Mouse (Mus musculus): ENCODE data around the gene Rps11. TPM values are rescaled to one million over a fixed set of nuclear protein-coding genes. Genes with fewer than 3 reads are reported as not detected.
A peak's percentile ranks its signal among the peaks of the same experiment; 100 is the strongest.

The Rps11 gene
- polyA plus RNA-seq, 1 experiment from 2014 or later: 952 TPM

- H3K27ac ChIP-seq: no peak overlapping the region
- 0 out of 2 replicates have a peak, but pooled peaks cover 5% of the 10 kb centered on the region for H3K27me3 ChIP-seq (ENCODE audit: control insufficient read depth, insufficient read depth, low read length)
- peaks cover 3% of the 10 kb centered on the region; the same call in 1 of the 2 replicates for H3K36me3 ChIP-seq (replicated peaks; ENCODE audit: control insufficient read depth, insufficient read depth)
- H3K4me2 ChIP-seq (replicated peaks): no peak overlapping the region
- DNase-seq (ENCODE audit: low spot score) (no peak), ATAC-seq (ENCODE audit: low FRiP score) (no peak)
- no peak overlapping the region for H3K4me3 ChIP-seq (replicated peaks; ENCODE audit: low read length)
- 0 out of 2 replicates have a peak, but pooled peaks cover 6% of the 10 kb centered on the region for H3K4me1 ChIP-seq (replicated peaks; ENCODE audit: control insufficient read depth, insufficient read depth, low read length)
- no peaks in the 10 kb centered on the region for H3K9me3 ChIP-seq (ENCODE audit: control insufficient read depth, low read length)
- H3K9ac ChIP-seq: no peak overlapping the region
- WGBS: 86% methylated on average over 12 of the region's 12 CpGs
Measured at GRCm38 (mm10) chr7:45137171-45138006, 13.2 kb upstream of the Rps11 start.

DNA sequence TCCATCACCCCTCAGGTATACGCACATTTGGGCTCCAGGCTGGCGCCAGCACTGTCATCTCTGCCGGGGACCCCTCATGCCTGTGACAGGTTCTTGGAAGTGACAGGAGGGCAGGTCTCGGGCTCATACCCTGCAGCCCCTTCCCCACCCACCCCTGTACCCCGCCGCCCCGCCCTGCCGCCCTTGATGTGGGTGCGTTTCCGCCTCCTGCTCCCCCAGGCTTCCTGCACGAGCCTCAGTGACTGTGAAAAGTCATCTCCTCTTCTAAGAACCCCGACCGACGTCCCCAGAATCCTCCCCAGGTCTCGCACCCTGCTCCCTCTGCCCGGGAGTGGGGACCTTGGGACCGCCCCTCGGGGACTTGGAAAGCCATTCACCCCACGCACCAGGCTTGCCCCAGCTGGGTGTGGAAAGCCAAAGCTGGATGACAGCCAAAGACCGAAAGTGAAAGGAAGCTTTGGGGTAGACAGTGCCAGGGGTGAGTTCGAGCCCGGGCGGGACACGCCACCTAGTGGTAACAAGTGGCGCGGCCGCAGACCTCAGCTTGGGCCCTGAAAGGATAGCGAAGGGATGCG is 11.8 kb upstream of the Rps11 start, which contains the start of the genes Gm45713 and Flt3l:
Gm45713 (minus strand) TSS at position 239 of the 575 bp plus-strand sequence.
Flt3l (minus strand) TSS at position 440 of the 575 bp plus-strand sequence.
- Histone ChIP-seq H3K4me2 (replicated peaks) (peak within 1 kb of the TSS; percentile 62), H3K9ac (peak within 1 kb of the TSS; percentile 57), H3K27me3 (ENCODE audit: control insufficient read depth, insufficient read depth, low read length) (0 out of 2 replicates have a peak, but pooled peaks cover 5% of the 10 kb centered on the region), H3K9me3 (ENCODE audit: control insufficient read depth, low read length) (no peaks in the 10 kb centered on the region), H3K27ac (no peak within 1 kb of the TSS), H3K4me3 (replicated peaks; ENCODE audit: low read length) (peak within 1 kb of the TSS; percentile 38), H3K36me3 (replicated peaks; ENCODE audit: control insufficient read depth, insufficient read depth) (no peaks in the 10 kb centered on the region), H3K4me1 (replicated peaks; ENCODE audit: control insufficient read depth, insufficient read depth, low read length) (0 out of 2 replicates have a peak, but pooled peaks cover 6% of the 10 kb centered on the region)
- WGBS: 5% methylated on average over 29 of the region's 29 CpGs
- DNase-seq (ENCODE audit: low spot score) (peak; percentile 82), ATAC-seq (ENCODE audit: low FRiP score) (peak; percentile 78; the same call in 1 of the 2 replicates)

DNA sequence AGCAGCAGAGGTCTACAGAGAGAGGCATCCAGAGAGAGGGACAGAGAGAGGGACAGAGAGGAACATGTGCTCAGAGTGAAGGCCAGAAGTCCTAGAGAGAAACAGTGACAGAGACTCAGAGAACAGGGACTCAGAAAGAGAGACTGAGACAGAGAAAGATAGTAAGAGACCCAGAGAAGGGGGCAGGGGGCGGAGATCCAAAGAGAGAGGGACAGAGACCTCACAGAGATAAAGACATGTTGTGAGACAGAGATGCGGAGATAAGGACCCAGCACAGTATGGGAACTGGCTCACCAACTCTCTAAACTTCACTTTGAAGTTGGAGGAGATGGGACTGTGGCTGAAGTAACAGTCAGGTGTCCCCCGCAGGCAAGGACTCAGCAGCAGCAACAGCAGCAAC is 11.1 kb upstream of the Rps11 start:
- Histone ChIP-seq H3K9ac (no peak overlapping the region), H3K4me3 (replicated peaks; ENCODE audit: low read length) (no peak overlapping the region), H3K9me3 (ENCODE audit: control insufficient read depth, low read length) (no peaks in the 10 kb centered on the region), H3K4me2 (replicated peaks) (peak overlapping the region; percentile 62; the same call in 1 of the 2 replicates), H3K4me1 (replicated peaks; ENCODE audit: control insufficient read depth, insufficient read depth, low read length) (0 out of 2 replicates have a peak, but pooled peaks cover 6% of the 10 kb centered on the region), H3K36me3 (replicated peaks; ENCODE audit: control insufficient read depth, insufficient read depth) (no peaks in the 10 kb centered on the region), H3K27me3 (ENCODE audit: control insufficient read depth, insufficient read depth, low read length) (0 out of 2 replicates have a peak, but pooled peaks cover 5% of the 10 kb centered on the region), H3K27ac (no peak overlapping the region)
- 86% methylated on average over 3 of the region's 3 CpGs for WGBS
- DNase-seq (ENCODE audit: low spot score) (no peak), ATAC-seq (ENCODE audit: low FRiP score) (no peak)

- Histone ChIP-seq H3K27me3 (ENCODE audit: control insufficient read depth, insufficient read depth, low read length) (0 out of 2 replicates have a peak, but pooled peaks cover 5% of the 10 kb centered on the region), H3K4me1 (replicated peaks; ENCODE audit: control insufficient read depth, insufficient read depth, low read length) (0 out of 2 replicates have a peak, but pooled peaks cover 6% of the 10 kb centered on the region), H3K27ac (no peak overlapping the region), H3K9ac (no peak overlapping the region), H3K9me3 (ENCODE audit: control insufficient read depth, low read length) (no peaks in the 10 kb centered on the region), H3K4me3 (replicated peaks; ENCODE audit: low read length) (no peak overlapping the region), H3K36me3 (replicated peaks; ENCODE audit: control insufficient read depth, insufficient read depth) (no peaks in the 10 kb centered on the region), H3K4me2 (replicated peaks) (no peak overlapping the region)
- 6% methylated on average over 12 of the region's 12 CpGs for WGBS
- DNase-seq (ENCODE audit: low spot score) (no peak), ATAC-seq (ENCODE audit: low FRiP score) (0 out of 2 replicates have a peak, but pooled peaks have one; percentile 14)
Measured at GRCm38 (mm10) chr7:45134544-45135026, 10.3 kb upstream of the Rps11 start.

DNA sequence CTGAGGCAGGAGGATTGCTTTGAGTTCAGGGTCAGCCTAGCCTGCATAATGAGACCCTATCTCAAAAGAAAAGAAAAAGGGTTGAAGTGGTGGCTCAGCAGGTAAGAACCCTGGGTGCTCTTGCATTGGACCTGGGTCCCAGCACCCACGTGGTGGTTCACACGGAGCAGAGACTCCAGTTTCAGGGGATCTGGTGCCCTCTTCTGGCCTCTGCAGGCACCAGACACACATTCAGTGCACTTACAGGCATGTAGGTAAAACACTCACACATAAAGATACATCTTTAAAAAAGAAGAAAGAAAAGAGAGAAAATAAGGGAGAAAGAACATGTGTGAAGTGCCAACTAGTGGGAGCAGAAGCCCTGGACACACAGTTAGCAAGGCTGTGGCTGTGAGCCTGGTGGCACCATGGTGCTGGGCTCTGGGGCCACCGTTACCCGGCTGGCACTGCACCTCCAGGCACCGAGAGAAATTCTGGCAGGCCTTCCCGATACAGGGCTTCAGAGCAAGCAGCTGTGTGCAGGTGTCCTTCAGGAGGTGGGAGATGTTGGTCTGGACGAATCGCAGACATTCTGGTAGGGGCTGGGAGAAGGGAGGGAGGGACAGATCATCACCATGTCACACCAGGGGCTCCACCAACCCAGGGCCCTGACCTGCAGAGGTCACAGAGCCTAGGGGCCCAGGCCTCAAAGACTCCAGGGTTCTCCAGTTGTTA is 9.4 kb upstream of the Rps11 start:
- no peak overlapping the region for H3K4me2 ChIP-seq (replicated peaks)
- no peak overlapping the region for H3K27ac ChIP-seq
- H3K36me3 ChIP-seq (replicated peaks; ENCODE audit: control insufficient read depth, insufficient read depth): no peaks in the 10 kb centered on the region
- no peaks in the 10 kb centered on the region for H3K9me3 ChIP-seq (ENCODE audit: control insufficient read depth, low read length)
- H3K4me3 ChIP-seq (replicated peaks; ENCODE audit: low read length): no peak overlapping the region
- DNase-seq (ENCODE audit: low spot score): no peak
- H3K4me1 ChIP-seq (replicated peaks; ENCODE audit: control insufficient read depth, insufficient read depth, low read length): peaks cover 11% of the 10 kb centered on the region; the same call in 1 of the 2 replicates
- WGBS: 82% methylated on average over 8 of the region's 8 CpGs
- no peak for ATAC-seq (ENCODE audit: low FRiP score)
- H3K9ac ChIP-seq: no peak overlapping the region
- H3K27me3 ChIP-seq (ENCODE audit: control insufficient read depth, insufficient read depth, low read length): 0 out of 2 replicates have a peak, but pooled peaks cover 5% of the 10 kb centered on the region

DNA sequence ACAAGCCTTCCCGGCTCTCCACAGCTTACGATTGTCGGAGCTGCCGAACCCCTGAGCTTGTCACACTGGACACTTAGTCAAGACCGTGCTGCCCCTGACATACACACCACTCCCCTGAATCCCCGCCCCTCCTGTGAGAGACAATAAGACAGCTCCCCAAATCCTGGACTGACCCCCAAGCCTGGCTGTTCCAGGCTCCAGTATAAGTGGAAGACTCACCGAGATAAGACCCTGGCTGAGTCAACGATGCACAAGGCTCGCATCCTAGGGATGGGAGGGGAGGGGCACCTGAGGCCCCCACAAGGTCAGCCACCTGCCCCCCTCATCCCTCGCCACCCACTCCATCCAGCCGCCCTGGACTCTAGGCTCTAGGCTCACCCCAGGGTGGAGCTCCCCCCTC is 7.6 kb upstream of the Rps11 start:
- Histone ChIP-seq H3K27me3 (ENCODE audit: control insufficient read depth, insufficient read depth, low read length) (0 out of 2 replicates have a peak, but pooled peaks cover 5% of the 10 kb centered on the region), H3K36me3 (replicated peaks; ENCODE audit: control insufficient read depth, insufficient read depth) (peaks cover 7% of the 10 kb centered on the region), H3K9ac (0 out of 2 replicates have a peak overlapping the region, but pooled peaks have one; percentile 8), H3K27ac (no peak overlapping the region), H3K4me3 (replicated peaks; ENCODE audit: low read length) (no peak overlapping the region), H3K9me3 (ENCODE audit: control insufficient read depth, low read length) (no peaks in the 10 kb centered on the region), H3K4me1 (replicated peaks; ENCODE audit: control insufficient read depth, insufficient read depth, low read length) (peaks cover 20% of the 10 kb centered on the region), H3K4me2 (replicated peaks) (no peak overlapping the region)
- DNase-seq (ENCODE audit: low spot score) (no peak), ATAC-seq (ENCODE audit: low FRiP score) (no peak)
- 81% methylated on average over 11 of the region's 11 CpGs for WGBS

- Histone ChIP-seq H3K9me3 (ENCODE audit: control insufficient read depth, low read length) (no peaks in the 10 kb centered on the region), H3K36me3 (replicated peaks; ENCODE audit: control insufficient read depth, insufficient read depth) (peaks cover 26% of the 10 kb centered on the region), H3K4me2 (replicated peaks) (peak overlapping the region; percentile 64), H3K27me3 (ENCODE audit: control insufficient read depth, insufficient read depth, low read length) (no peaks in the 10 kb centered on the region), H3K4me3 (replicated peaks; ENCODE audit: low read length) (peak overlapping the region; percentile 81), H3K9ac (peak overlapping the region; percentile 62), H3K4me1 (replicated peaks; ENCODE audit: control insufficient read depth, insufficient read depth, low read length) (peaks cover 22% of the 10 kb centered on the region), H3K27ac (peak overlapping the region; percentile 95)
- 51% methylated on average over 15 of the region's 15 CpGs for WGBS
- no peak for DNase-seq (ENCODE audit: low spot score)
- ATAC-seq (ENCODE audit: low FRiP score): no peak
Measured at GRCm38 (mm10) chr7:45129776-45130512, 5.7 kb upstream of the Rps11 start.

DNA sequence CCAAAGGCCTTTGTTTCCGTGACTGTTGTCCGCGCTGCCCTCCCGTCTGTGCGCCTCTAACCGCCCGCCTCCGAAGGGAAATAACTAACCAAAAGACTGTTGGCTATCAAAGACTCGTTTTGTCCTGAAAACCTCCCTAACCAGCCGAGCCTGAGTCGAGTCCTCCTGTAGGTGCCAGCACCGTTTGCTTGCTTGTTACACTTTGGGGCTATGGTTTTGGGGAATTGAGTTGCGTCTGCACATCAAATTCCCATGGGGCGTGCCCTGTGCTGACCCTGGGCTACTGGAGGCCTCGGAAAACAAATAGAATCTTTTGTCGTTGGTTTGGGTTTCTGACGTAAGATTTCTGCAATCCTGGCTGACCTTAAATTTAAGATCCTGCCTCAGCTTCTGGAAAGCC is 5.1 kb upstream of the Rps11 start:
- under 1% methylated on average over 17 of the region's 17 CpGs for WGBS
- no peak for DNase-seq (ENCODE audit: low spot score)
- H3K36me3 ChIP-seq (replicated peaks; ENCODE audit: control insufficient read depth, insufficient read depth): peaks cover 30% of the 10 kb centered on the region
- H3K9ac ChIP-seq: peak overlapping the region; percentile 62
- peak overlapping the region; percentile 64 for H3K4me2 ChIP-seq (replicated peaks)
- H3K27me3 ChIP-seq (ENCODE audit: control insufficient read depth, insufficient read depth, low read length): no peaks in the 10 kb centered on the region
- H3K9me3 ChIP-seq (ENCODE audit: control insufficient read depth, low read length): no peaks in the 10 kb centered on the region
- peak overlapping the region; percentile 81 for H3K4me3 ChIP-seq (replicated peaks; ENCODE audit: low read length)
- no peak for ATAC-seq (ENCODE audit: low FRiP score)
- peaks cover 27% of the 10 kb centered on the region for H3K4me1 ChIP-seq (replicated peaks; ENCODE audit: control insufficient read depth, insufficient read depth, low read length)
- H3K27ac ChIP-seq: peak overlapping the region; percentile 95
